Mouse (Mus musculus) MEL (cell line): ENCODE results near the gene Zfp329. TPM values are rescaled to one million over a fixed set of nuclear protein-coding genes. Genes with fewer than 3 reads are reported as not detected.

Source experiments
- DNase-seq: peaks from one replicate; pipeline ENCODE4 v3.0.0; 2011; ENCODE audit warnings: low read depth, low spot score
- H3K27ac ChIP-seq: 2 replicates; pipeline ENCODE4 v1.5.1; 2012; ENCODE audit warnings: low read depth, mild to moderate bottlenecking, control low read depth, low read length, moderate library complexity; ENCODE audit not compliant: control insufficient read depth
- H3K27me3 ChIP-seq, 2 experiments: fragments of 150-350 bp in 1 of 2; sonication (generic) in 1 of 2; 2 replicates each; pipeline ENCODE4 v1.6.1; 2012; ENCODE audit warnings: low read length in 2 of 2, mild to moderate bottlenecking in 2 of 2, improper control_type of control experiment in 1 of 2, moderate library complexity in 1 of 2; ENCODE audit not compliant: insufficient read depth in 2 of 2, control insufficient read depth in 1 of 2
- H3K36me3 ChIP-seq, 2 experiments: 2 replicates each; pipeline ENCODE4 v1.6.1; 2012 to 2014; ENCODE audit warnings: low read length in 2 of 2, improper control_type of control experiment in 1 of 2, inconsistent platforms in 1 of 2, mild to moderate bottlenecking in 1 of 2; ENCODE audit not compliant: insufficient read depth in 2 of 2, control insufficient read depth in 1 of 2
- H3K4me1 ChIP-seq, 2 experiments: fragments of 150-350 bp in 1 of 2; sonication (generic) in 1 of 2; 2 replicates each; pipeline ENCODE4 v1.6.1; 2012; ENCODE audit warnings: low read length in 2 of 2, improper control_type of control experiment in 1 of 2, mild to moderate bottlenecking in 1 of 2; ENCODE audit not compliant: insufficient read depth in 2 of 2, control insufficient read depth in 1 of 2
- H3K4me3 ChIP-seq, 2 experiments: fragments of 150-350 bp in 1 of 2; sonication (generic) in 1 of 2; 2 replicates each; pipeline ENCODE4 v1.5.1; 2012; ENCODE audit warnings: low read depth in 2 of 2, low read length in 2 of 2, mild to moderate bottlenecking in 2 of 2, moderate library complexity in 2 of 2, control low read depth in 1 of 2, improper control_type of control experiment in 1 of 2; ENCODE audit not compliant: control insufficient read depth in 1 of 2, insufficient read depth in 1 of 2
- H3K79me2 ChIP-seq: 2 replicates; pipeline ENCODE4 v1.6.1; 2012; ENCODE audit warnings: mild to moderate bottlenecking, low read length, moderate library complexity; ENCODE audit not compliant: control insufficient read depth, poor library complexity, insufficient read depth
- H3K9ac ChIP-seq: 2 replicates; pipeline ENCODE4 v1.6.1; 2012; ENCODE audit warnings: low read depth, mild to moderate bottlenecking, control low read depth, low read length, moderate library complexity; ENCODE audit not compliant: control insufficient read depth, poor library complexity, severe bottlenecking
- H3K9me3 ChIP-seq: fragments of 150-350 bp; sonication (generic); replicated peaks from 2 replicates; pipeline ENCODE4 v1.6.1; 2012; ENCODE audit warnings: mild to moderate bottlenecking, low read length, improper control_type of control experiment, moderate library complexity; ENCODE audit not compliant: insufficient read depth
- BHLHE40 ChIP-seq: IDR thresholded peaks from 2 replicates; pipeline ENCODE4 v1.6.1; 2012; ENCODE audit warnings: low read depth, mild to moderate bottlenecking, inconsistent platforms, low read length, improper control_type of control experiment, borderline replicate concordance
- CHD1 ChIP-seq: IDR thresholded peaks from 2 replicates; pipeline ENCODE4 v1.6.1; 2012; ENCODE audit warnings: low read depth, mild to moderate bottlenecking, inconsistent platforms, low read length, improper control_type of control experiment
- ELF1 ChIP-seq: IDR thresholded peaks from 2 replicates; pipeline ENCODE4 v1.6.1; 2014; ENCODE audit warnings: low read depth, mild to moderate bottlenecking, inconsistent platforms, low read length, improper control_type of control experiment, moderate library complexity
- EP300 ChIP-seq, 2 experiments: IDR thresholded peaks; 2 replicates each; pipeline ENCODE4 v1.6.1; 2011; ENCODE audit warnings: improper control_type of control experiment in 2 of 2, low read length in 2 of 2, low read depth in 1 of 2, mild to moderate bottlenecking in 1 of 2
- ETS1 ChIP-seq: IDR thresholded peaks from 2 replicates; pipeline ENCODE4 v1.6.1; 2012; ENCODE audit warnings: low read depth, mild to moderate bottlenecking, inconsistent platforms, low read length, improper control_type of control experiment, moderate library complexity
- GATA1 ChIP-seq: IDR thresholded peaks from 2 replicates; pipeline ENCODE4 v1.6.1; 2011; ENCODE audit warnings: low read depth, low read length, improper control_type of control experiment
- KAT2A ChIP-seq: conservative IDR thresholded peaks from 2 replicates; pipeline ENCODE4 v1.6.1; 2012; ENCODE audit warnings: low read depth, low read length, improper control_type of control experiment, inconsistent platforms
- MAFK ChIP-seq: IDR thresholded peaks from 2 replicates; pipeline ENCODE4 v1.6.1; 2011; ENCODE audit warnings: low read depth, mild to moderate bottlenecking, low read length, improper control_type of control experiment, borderline replicate concordance
- MAX ChIP-seq: IDR thresholded peaks from 2 replicates; pipeline ENCODE4 v1.6.1; 2011; ENCODE audit warnings: low read length, improper control_type of control experiment
- MAZ ChIP-seq: IDR thresholded peaks from 2 replicates; pipeline ENCODE4 v1.6.1; 2012; ENCODE audit warnings: low read depth, mild to moderate bottlenecking, inconsistent platforms, low read length, improper control_type of control experiment
- MEF2A ChIP-seq: IDR thresholded peaks from 2 replicates; pipeline ENCODE4 v1.6.1; 2014; ENCODE audit warnings: low read depth, mild to moderate bottlenecking, inconsistent platforms, low read length, improper control_type of control experiment; ENCODE audit not compliant: poor library complexity, insufficient replicate concordance, severe bottlenecking; ENCODE audit errors: extremely low read depth
- MYB ChIP-seq: IDR thresholded peaks from 2 replicates; pipeline ENCODE4 v1.6.1; 2011; ENCODE audit warnings: mild to moderate bottlenecking, low read depth, low read length, improper control_type of control experiment
- NELFE ChIP-seq: IDR thresholded peaks from 2 replicates; pipeline ENCODE4 v1.6.1; 2011; ENCODE audit warnings: low read depth, low read length, improper control_type of control experiment
- NRF1 ChIP-seq: IDR thresholded peaks from 2 replicates; pipeline ENCODE4 v1.6.1; 2014; ENCODE audit warnings: low read depth, mild to moderate bottlenecking, inconsistent platforms, low read length, improper control_type of control experiment, moderate library complexity; ENCODE audit not compliant: poor library complexity, insufficient read depth, severe bottlenecking
- POLR2A ChIP-seq, 2 experiments: IDR thresholded peaks; 2 replicates each; pipeline ENCODE4 v1.6.1; 2011 to 2012; ENCODE audit warnings: low read length in 2 of 2, mild to moderate bottlenecking in 2 of 2, control low read depth in 1 of 2, improper control_type of control experiment in 1 of 2, low read depth in 1 of 2, moderate library complexity in 1 of 2; ENCODE audit not compliant: control insufficient read depth in 1 of 2, insufficient read depth in 1 of 2, poor library complexity in 1 of 2
- RCOR1 ChIP-seq: IDR thresholded peaks from 2 replicates; pipeline ENCODE4 v1.6.1; 2012; ENCODE audit warnings: low read depth, mild to moderate bottlenecking, inconsistent platforms, low read length, improper control_type of control experiment
- SMC3 ChIP-seq: IDR thresholded peaks from 2 replicates; pipeline ENCODE4 v1.6.1; 2011; ENCODE audit warnings: low read depth, low read length, improper control_type of control experiment
- TAL1 ChIP-seq: IDR thresholded peaks from 2 replicates; pipeline ENCODE4 v1.6.1; 2012; ENCODE audit warnings: mild to moderate bottlenecking, inconsistent platforms, low read length, moderate library complexity, mixed read lengths
- TCF12 ChIP-seq: IDR thresholded peaks from 2 replicates; pipeline ENCODE4 v1.6.1; 2014; ENCODE audit warnings: low read depth, mild to moderate bottlenecking, inconsistent platforms, low read length, improper control_type of control experiment, moderate library complexity
- UBTF ChIP-seq: IDR thresholded peaks from 2 replicates; pipeline ENCODE4 v1.6.1; 2012; ENCODE audit warnings: low read depth, mild to moderate bottlenecking, inconsistent platforms, low read length, improper control_type of control experiment, moderate library complexity, borderline replicate concordance; ENCODE audit not compliant: insufficient read depth
- USF1 ChIP-seq: IDR thresholded peaks from 2 replicates; pipeline ENCODE4 v1.6.1; 2014; ENCODE audit warnings: low read depth, mild to moderate bottlenecking, inconsistent platforms, low read length, improper control_type of control experiment, moderate library complexity
- USF2 ChIP-seq, 2 experiments: IDR thresholded peaks; 2 replicates each; pipeline ENCODE4 v1.6.1; 2011 to 2012; ENCODE audit warnings: improper control_type of control experiment in 2 of 2, low read length in 2 of 2, borderline replicate concordance in 1 of 2, inconsistent platforms in 1 of 2, low read depth in 1 of 2, mild to moderate bottlenecking in 1 of 2; ENCODE audit not compliant: insufficient read depth in 1 of 2
- ZC3H11A ChIP-seq: IDR thresholded peaks from 2 replicates; pipeline ENCODE4 v1.6.1; 2012; ENCODE audit warnings: low read depth, mild to moderate bottlenecking, inconsistent platforms, low read length, improper control_type of control experiment
- ZNF384 ChIP-seq: IDR thresholded peaks from 2 replicates; pipeline ENCODE4 v1.6.1; 2012; ENCODE audit warnings: low read depth, mild to moderate bottlenecking, inconsistent platforms, low read length, improper control_type of control experiment
- polyA plus RNA-seq, 2 experiments: library from polyadenylated mRNA; stranded (reverse) in 1 of 2; unstranded in 1 of 2; fragments of >175 nt in 1 of 2; fragments of >200 nt in 1 of 2; gene quantifications; 2 replicates each; pipeline versions ENCODE4 v1.2.1 to v1.2.4; 2012; ENCODE audit warnings: low replicate concordance in 2 of 2, low read depth in 1 of 2; ENCODE audit not compliant: insufficient read length in 2 of 2, insufficient read depth in 1 of 2, missing spikeins in 1 of 2
- total RNA-seq: library from RNA; depleted of rRNA; stranded (reverse); fragments of 300-350 nt; gene quantifications from 2 replicates; pipeline ENCODE4 v1.2.3, GENCODE M21; 2012

The Zfp329 gene
- total and polyA plus RNA-seq, 3 experiments = 3.2 to 3.4 TPM; not detected in 1

- TF ChIP-seq SMC3 (no peak), TCF12 (no peak), ZC3H11A (no peak), MAFK (no peak)
Observed at GRCm38 (mm10) chr7:12818521-12819295, at the start of gene Zfp329 (continued).

DNA sequence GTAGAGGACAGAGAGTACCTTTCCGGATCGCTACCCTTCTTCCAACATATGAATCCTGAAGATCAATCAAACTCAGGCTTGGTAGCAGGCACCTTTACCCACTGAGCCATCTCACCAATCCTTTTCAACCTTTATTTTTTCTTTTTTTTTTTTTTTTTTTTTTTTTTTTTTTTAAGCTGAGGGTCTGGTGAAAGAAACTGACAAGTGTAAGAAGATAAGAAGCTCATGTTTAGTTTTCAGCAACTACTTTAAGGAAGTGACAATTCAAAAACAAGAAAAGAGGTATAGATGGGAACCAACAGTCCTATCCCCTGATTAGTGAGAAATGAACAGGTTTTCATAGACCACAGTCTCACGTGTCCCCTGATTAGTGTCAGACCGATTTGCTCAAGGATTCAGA lies 17.1 kb upstream of the Zfp329 start:
- TF ChIP-seq ZNF384 (peak; percentile 59), BHLHE40 (0 out of 2 replicates have a peak, but pooled peaks have one; percentile 15), ETS1 (0 out of 2 replicates have a peak, but pooled peaks have one; percentile 9), MAZ (no peak)
- Histone ChIP-seq H3K4me1 (0 out of 4 replicates have a peak, but pooled peaks cover 0 to 2% of the 10 kb centered on the region in 2 experiments), H3K79me2 (peaks cover 15% of the 10 kb centered on the region), H3K27ac (peak overlapping the region; percentile 97), H3K36me3 (peaks cover 8 to 20% of the 10 kb centered on the region in 2 experiments), H3K9ac (peak overlapping the region; percentile 93), H3K4me3 (peak overlapping the region; percentile 68 to 95), H3K27me3 (no peaks in the 10 kb centered on the region), H3K9me3 (no peaks in the 10 kb centered on the region)
- peak; percentile 29 for DNase-seq

GRCm38 (mm10) chr7:12835193-12835671 lies 16.6 kb upstream of the Zfp329 start:
- Histone ChIP-seq H3K4me1 (0 out of 4 replicates have a peak, but pooled peaks cover 0 to 2% of the 10 kb centered on the region in 2 experiments), H3K27ac (peak overlapping the region; percentile 97), H3K9me3 (no peaks in the 10 kb centered on the region), H3K27me3 (no peaks in the 10 kb centered on the region), H3K36me3 (peaks cover 8 to 17% of the 10 kb centered on the region in 2 experiments), H3K9ac (peak overlapping the region; percentile 93), H3K4me3 (peak overlapping the region; percentile 68 to 95), H3K79me2 (peaks cover 15% of the 10 kb centered on the region)
- DNase-seq = no peak
- no peak for TF ChIP-seq ELF1
- TF ChIP-seq SMC3 = no peak
- TF ChIP-seq GATA1 = no peak
- TF ChIP-seq MEF2A = no peak
- TF ChIP-seq MAX = no peak
- no peak for TF ChIP-seq UBTF
- TF ChIP-seq NELFE = no peak
- no peak for TF ChIP-seq USF2 (IDR thresholded peaks at IDR 0.05; ENCODE audit: borderline replicate concordance in 1 of 2, insufficient read depth in 1 of 2, low read depth in 1 of 2, low read length in 2 of 2)
- no peak for TF ChIP-seq POLR2A (IDR thresholded peaks at IDR 0.05; ENCODE audit: control insufficient read depth in 1 of 2, insufficient read depth in 1 of 2, low read depth in 1 of 2, low read length in 2 of 2, poor library complexity in 1 of 2)
- no peak for TF ChIP-seq EP300 (IDR thresholded peaks at IDR 0.05; ENCODE audit: low read depth in 1 of 2, low read length in 2 of 2)
- TF ChIP-seq RCOR1 = no peak
- no peak for TF ChIP-seq KAT2A
- TF ChIP-seq NRF1 = no peak
- no peak for TF ChIP-seq CHD1
- TF ChIP-seq TAL1 = no peak
- no peak for TF ChIP-seq USF1
- no peak for TF ChIP-seq MYB
